Mouse (Mus musculus): ENCODE results near the gene Slc26a8. TPM values are rescaled to one million over a fixed set of nuclear protein-coding genes. Genes with fewer than 3 reads are reported as not detected.
"Not testable (repeated sequence)": the region's sequence is repeated elsewhere in the genome, so short reads cannot be mapped to it uniquely, and the experiment has no call there.

Gene Slc26a8
- 1 to 10 TPM; 5.4 to 6.4 TPM for total RNA-seq (2021)
- long read RNA-seq, partial matches to known transcripts: 0 of 2 reads
- long read RNA-seq, other reads (novel, unspliced or antisense): 2 of 2 reads

DNA sequence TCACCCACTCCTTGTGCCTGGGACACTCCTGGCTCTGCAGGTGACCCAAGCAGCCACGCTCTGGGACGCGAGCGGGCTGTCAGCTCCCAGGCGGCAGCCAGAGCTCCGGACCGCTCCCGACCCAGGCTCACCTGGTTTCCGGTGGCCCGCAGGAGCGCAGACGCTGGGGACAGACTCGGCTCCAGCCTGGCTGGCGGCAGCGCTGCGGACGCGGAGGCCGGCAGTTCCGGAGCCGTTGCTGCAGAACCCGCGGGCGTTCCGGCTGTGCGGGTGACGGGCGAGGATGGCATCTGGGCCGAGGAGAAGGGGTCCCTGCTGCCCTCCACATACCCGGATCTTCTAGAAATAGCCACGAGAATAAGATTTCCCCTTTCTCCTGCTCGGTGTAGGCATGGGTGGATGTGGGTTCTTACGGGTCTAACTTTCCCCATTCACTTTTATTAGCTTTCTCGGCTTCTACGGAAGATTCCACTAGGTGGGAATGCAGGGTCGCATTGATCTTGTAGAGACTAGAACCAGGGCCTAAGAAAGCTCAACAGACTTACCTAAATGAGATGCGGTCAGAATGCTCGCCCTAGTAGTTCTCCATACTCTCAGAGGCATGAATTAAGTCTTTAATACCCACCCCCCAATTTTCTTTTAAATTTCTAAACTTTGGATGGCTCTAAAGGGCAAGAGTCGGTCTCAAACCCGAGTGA is at the start of gene Slc26a8:
Slc26a8 (minus strand) TSS at position 648 of the 698 bp plus-strand sequence.
- no peak for DNase-seq (ENCODE audit: low spot score in 2 of 2)

DNA sequence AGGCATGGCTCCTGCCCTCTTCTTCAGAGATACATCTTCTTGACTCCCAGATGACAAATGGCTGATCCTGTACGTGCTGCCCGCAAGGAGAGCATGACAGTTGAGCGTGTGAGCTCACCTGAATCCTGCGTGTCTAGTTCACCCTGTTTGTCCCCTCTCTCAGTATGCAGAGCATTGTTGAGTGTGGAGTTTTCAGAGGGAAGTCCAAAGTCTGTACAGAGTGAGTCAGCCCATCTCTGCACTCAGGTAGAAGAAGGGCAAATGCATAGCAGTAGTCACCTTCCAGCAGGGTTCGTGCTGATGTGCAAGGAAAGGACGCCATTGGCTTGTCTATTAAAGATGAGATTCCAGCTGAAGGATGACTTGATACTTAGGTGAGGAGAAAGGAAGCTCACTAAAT is 49.2 kb upstream of the Slc26a8 start:
- no peak for DNase-seq (ENCODE audit: low spot score in 2 of 2)

DNA sequence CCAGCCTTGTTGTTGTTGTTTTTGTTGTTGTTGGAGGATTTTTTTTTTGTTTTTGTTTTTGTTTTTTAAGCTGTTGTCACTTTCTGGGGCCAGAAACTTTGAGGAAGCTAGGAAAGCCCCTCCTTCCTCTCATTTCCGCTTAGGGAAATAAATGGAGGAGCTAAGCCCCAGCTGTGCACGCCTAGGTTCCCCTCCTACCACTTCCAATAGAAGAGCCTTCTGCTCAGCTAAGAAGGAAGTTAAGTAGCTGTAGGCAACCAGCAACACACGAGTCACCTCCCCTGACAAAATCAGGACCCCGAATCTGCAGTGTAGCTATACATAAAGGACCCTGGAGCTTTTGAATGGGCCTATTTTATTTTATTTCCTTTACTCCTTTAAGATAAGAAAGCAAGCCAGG is 47.9 kb upstream of the Slc26a8 start:
- no peak for DNase-seq (ENCODE audit: low spot score in 2 of 2)

DNA sequence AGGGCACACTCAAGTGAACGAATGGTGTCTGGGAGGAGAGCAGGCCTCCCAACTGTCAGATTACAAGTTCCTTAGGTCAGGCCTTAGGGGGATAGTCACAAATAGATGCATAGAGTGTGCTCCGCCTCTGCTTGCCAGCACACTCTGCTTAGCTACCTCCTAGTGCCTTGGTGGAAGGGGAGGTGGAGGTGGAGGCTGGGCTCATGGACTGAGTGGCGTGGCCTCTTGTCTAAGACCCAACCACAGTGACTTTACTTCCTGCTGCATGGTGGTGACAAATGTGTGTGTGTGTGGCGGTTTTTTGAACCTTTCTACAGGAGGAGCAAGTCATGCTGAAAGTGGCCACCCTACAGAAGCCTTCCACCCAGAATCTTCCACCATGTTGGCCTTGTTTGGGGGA is 46.5 kb upstream of the Slc26a8 start:
- no peak for DNase-seq (ENCODE audit: low spot score in 2 of 2)

DNA sequence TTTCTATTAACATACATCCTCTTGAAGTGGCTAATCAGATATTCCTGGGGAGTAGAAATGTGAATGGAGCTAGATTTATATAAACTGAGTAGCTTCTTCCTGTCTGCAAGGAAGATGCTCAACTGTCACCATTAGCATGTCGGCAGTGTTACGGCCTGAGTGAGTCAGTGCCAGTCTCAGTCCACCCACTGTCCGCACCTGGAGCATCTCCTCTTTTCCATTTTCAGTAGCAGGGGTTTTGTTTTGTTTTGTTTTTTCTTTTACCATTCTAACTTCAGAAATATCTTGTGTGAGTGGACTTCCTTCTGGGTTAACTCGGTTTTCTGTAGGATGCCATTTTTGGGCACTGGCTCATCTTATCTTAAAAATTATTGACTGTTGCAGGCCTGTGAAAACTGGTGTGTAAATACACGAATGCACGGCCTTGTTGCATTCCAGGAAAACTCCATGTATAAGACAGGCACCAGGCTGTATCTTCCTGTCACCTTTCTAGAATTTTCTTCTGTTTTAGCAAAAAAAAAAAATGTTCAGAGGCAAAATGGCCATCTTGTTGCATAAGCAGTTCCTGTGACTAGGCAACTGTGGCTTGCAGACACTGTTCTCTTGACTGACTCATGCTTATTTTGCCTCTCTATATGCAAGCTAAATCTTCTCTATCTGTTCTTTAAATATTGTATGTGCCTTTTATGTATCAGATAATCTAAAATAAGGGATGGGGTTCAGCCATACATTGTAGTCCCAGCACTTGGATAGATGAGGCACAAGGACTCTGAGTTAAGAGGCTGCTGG is 45.5 kb upstream of the Slc26a8 start:
- peak in 1 of 2 experiments; percentile 31 for DNase-seq (ENCODE audit: low spot score in 2 of 2)

DNA sequence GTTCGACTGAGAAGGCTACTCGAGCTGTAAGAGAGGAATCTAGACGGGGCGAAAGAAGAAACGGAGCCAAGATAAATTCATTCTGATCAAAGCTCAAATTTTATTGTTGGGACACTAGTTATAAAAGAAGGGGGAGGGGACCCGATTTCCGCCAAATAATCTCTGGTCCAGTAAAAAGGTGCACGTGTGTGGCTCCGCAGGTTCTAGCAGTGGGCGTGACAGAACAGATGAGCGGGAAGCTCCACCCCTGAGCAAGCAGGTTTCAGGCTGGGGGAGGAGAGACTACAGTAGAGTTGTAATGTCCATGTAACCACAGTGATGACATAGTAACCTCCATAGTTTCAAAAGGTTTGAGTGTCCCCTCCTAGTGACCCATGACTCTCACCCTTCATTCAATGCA is 37.5 kb upstream of the Slc26a8 start:
- not testable (repeated sequence) for DNase-seq (ENCODE audit: low spot score in 2 of 2)

DNA sequence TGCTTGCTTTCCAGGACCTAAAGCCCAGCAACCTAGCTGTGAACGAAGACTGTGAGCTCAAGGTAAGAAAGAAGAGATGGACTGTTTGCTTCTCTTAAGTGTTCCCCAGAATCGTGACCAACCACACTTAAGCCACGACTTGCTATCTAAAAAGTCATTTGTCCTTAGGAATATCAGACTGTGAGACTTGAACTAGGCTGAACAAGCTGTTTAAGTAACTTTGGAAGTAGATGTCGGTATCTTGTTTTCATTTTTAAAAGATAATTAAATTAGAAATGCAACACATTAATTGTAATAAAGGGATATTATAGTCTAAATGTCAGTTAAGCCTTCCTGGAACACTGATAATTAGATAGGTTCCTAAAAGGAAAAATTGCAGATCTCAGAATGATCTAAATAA is 35.8 kb upstream of the Slc26a8 start, which contains the start of gene AC170998.1:
AC170998.1 (plus strand) TSS at position 301 of the 400 bp plus-strand sequence.
- no peak for DNase-seq (ENCODE audit: low spot score in 2 of 2)

DNA sequence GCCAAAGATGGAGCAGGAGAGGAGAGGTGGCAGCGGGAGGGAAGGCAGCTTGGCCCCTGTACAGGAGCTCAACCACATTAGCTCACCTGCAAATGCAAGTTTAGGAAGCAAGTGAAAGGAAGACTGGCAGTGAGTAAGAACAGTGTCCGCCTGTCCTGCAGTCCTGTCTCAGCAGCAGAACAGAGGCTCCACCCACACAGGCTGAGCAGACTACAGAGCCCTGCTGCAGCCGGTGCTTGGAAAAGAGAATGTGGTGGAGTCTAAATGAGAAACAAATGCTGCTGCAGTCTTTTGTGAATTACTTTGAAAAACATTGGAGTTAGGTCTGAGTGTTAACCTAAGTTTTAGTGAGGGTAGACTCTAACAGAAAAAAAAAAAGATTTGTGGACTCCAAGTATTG is 27.5 kb upstream of the Slc26a8 start:
- DNase-seq (ENCODE audit: low spot score in 2 of 2): peak in 1 of 2 experiments; percentile 38

DNA sequence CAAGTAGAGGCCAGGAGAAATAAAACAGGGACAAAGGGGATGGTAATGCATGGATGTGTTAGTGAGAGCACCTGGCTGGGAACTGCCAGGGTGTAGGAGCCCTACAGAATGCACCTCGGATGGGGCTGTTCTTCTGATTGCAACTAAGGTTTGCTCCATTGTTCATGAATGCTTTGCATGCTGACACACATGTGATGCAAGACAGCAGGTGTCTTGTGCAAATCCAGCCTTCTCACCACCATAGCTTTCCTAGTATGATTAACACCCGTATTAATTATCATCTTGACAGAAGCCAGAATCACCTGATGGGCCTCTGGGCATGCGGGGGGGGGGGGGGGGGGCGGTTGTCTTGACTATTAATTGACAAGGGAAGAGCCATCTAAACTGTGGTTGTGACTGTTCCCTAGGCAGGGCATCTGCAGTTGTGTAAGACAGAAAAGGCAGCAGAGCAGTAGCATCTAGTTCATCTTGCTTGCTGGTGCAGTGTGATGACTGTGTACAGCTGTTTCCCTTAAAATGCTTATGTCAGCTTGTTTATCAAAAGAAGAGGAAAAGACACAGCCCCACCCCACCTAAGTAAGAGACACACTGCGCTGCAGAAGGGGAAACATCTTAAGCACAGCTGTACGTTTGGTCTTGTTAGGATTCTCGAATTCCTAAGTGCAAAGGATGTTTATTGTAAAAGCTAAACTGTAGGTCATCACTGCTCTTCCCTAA is 26.0 kb upstream of the Slc26a8 start:
- no peak for DNase-seq (ENCODE audit: low spot score in 2 of 2)

DNA sequence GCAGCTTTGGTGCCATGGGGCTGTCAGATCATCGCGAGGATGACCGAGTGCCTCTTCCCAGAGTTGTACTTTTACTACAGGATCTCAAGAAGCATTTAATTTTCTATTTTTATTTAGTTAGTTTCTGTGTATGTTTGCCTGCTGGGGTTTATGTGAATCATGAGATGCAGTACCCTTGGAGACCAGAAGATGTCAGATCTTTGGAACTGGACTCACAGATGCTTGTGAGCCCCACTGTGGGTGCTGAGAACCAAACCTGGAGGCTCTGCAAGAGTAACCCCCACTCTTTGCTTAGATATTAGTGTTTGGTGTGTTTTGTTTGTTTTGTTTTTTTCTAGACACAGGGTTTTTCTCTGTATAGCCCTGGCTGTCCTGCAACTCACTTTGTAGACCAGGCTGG is 24.0 kb upstream of the Slc26a8 start:
- DNase-seq (ENCODE audit: low spot score in 2 of 2): no peak

DNA sequence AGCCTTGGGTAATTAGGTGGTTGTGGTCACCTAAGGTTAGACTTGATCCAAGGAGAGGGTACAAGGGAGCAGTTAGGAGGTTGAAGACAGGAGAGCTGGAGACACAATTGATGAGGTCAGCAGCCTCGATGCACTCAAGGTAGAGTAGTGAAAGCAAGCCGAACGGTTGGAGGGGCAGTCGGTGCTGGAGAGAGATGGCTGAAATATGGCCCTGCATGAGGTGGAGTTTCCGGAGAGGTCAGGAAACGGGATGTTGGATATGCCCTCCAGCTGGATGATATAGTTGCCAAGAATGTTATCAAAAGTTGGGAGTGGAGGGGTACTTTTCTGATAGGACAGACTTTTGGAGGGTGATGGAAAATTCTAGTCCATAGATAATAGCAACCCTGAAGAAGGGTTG is 22.3 kb upstream of the Slc26a8 start:
- DNase-seq (ENCODE audit: low spot score in 2 of 2): no peak

DNA sequence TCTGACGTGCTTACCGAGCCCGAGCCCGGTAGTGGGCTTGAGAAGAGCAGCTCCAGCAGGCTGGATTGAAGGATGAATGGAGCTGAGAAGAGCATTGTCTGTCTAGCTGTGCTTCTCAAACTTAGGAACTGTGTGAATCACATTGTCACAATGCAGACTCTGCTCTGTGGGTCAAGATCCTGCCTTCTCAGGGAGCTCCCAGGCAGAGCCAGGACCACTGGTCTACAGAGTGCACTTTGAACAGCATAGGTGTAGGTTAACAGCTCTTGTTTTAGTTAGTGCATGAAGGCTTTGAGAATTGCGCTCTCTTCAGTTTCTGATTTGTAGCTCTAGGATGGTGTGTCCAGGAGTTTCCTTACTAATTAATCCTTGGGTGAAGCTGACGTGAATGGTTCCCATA is 21.2 kb upstream of the Slc26a8 start:
- DNase-seq (ENCODE audit: low spot score in 2 of 2): no peak

DNA sequence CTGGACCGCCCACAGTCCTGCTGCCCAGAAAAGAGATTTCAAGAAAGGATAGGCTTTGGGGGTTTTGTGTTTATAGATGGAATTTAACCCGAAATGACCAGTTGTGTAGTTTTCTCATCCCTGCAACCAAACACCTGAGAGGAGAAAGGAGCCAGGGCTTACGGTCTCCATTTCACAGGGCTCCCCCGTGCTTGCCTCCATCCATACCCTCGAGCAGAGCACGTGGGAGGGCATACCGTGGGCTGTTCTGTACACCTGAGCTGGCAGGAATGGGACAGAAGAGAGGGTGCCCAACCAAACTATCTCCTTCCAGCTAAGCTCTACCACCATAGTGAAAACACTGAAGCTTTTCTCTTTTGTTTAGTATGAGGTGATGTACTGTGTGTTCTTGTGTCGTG is 20.3 kb upstream of the Slc26a8 start:
- DNase-seq (ENCODE audit: low spot score in 2 of 2): no peak

DNA sequence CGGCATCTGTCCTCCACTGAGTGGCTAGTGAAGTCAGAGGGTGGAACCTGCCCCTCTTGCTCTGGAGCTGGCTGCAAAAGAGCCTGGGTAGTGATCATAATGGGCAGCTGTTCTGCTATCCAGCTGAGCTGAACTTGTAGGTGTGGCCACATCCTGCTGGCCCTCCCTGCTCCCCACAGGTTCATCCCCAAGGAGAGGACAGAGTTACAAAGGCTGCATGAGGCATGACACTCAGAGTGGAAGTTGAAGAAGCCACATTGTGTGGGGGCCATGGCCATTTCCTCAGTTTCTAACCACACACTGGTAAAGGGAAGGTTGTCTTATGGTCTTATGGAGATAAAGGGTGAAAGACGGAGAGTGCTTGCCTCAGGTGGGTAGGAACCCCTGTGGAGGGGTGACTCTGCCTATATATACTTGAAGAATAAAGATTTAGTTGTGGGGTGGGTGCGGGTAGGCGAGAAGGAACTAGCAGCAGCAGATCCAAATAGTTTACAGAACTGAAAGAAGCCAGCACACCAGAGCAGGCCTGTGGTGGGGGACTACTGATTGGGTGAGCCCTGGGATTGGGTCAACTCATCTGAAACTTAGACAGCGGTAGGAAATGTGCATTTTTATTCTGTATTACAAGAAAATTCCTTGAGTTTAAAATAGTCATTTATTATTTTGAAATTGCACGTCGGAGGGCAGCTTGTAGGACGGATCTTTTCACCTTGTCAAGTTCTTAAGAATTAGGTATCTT is 19.7 kb upstream of the Slc26a8 start:
- no peak for DNase-seq (ENCODE audit: low spot score in 2 of 2)

DNA sequence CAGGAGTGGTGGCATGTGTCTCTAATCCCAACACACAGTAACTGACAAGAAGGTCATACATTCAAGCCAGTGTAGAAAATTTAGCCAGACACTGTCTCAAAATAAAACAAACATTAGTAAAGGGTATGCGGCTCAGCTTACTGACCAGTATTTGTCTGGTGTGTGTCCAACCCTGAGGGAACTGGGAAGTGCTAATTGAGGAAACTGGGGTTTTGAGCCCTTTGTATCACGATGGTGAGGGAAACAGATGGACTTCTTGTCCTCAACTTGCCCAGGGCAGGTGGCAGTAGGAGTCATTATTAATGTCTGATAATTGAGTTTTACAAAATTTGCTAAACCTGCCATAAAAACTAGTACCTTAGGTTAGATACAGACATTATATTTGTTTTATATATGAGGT is 19.0 kb upstream of the Slc26a8 start:
- DNase-seq (ENCODE audit: low spot score in 2 of 2): no peak

DNA sequence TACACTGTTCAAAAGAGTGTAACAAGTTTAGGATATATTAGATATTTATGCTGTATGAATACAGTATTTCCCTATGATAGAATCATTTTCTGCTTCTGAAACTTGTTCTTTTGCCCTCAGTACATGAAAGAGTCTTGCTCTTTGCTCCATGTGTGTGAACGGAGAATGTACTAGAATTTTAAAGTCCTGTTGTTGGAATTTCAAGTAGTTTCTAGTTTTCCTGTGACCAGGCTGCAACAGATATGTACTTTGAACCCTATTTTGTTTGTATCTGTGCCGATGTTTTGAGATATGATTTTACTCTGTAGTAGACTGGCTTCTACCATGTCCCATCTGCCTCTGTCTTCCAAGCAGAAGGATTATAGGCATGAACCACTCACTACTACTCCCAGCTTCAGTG is 17.8 kb upstream of the Slc26a8 start:
- no peak for DNase-seq (ENCODE audit: low spot score in 2 of 2)

DNA sequence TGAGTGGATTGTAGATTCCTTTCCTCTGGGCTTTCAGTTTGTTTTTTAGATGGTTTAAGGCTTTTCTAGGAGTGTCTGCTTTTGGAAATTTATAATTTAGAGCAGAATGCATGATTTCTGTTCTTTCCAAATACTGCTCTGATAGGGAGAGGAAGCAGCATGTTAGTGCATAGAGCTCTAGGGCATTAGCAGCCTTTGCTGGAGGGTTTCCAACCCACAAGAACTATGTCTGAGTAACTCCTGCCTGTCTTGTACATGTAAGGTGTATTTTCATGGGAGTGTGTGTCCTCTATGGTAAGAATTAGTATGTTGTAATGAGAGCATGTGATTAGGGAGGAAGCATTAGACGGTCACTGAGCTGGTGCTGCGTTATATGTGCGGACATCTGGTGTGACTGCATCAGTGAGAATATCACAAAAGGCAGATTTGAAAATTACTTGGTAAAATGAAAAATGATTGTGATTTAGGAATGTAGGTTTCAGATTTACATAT is 17.1 kb upstream of the Slc26a8 start:
- no peak for DNase-seq (ENCODE audit: low spot score in 2 of 2)

DNA sequence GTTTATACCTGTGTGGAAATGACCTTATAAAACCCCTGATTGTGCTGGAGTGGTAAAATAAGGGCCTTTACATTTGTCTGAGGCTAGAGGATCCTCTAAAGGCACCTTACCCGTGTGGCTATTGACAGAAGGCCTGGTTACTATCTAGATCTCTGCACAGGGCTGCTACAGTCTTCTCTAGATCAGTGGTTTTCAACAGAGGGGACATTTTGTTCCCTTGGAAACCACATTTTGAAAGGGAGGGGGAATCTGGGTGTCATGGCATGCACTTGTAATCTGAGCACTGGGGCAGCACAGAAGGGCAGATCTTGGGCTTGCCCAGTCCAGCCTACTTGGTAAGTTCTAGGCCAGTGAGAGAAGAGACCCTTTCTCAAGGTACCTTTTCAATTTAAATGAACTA is 16.7 kb upstream of the Slc26a8 start:
- DNase-seq (ENCODE audit: low spot score in 2 of 2): no peak

DNA sequence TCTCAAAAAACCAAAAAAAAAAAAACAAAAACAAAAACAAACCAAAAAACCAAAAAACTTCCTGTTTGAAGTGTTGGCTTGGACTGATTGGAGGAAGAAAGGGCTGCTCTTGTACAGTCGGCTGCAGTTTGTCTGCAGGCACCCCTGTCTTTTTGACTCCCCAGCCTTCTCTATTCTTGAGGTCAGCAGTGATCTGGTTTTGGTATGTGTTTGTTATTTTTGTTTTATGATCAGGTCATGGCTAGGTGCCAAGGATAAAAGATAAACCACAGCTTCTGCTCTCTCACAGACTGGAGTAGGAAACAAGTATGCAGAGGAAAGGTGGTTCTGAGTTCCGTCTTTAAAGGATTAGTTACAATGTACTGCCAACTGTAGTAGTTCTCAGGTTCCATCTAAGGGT is 12.6 kb upstream of the Slc26a8 start:
- DNase-seq (ENCODE audit: low spot score in 2 of 2): no peak

DNA sequence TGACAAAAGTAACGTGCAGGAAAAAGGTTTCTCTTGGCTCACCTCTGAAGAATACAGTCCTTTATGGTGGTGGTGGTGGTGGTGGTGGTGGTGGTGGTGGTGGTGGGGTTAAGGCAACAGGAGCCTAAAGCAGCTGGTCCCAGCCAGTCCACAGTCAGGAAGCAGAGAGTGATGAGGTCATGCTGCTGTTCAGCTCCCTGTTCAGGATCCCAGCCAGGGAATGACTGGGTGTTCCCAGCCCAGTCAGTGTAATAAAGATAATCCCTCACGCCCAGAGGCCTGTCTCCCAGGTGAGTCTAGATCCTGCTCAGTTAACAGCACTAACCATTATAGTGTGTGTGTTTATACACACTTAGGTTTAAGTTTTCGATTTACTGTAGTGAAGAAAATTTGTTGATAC is 11.7 kb upstream of the Slc26a8 start:
- no peak for DNase-seq (ENCODE audit: low spot score in 2 of 2)

DNA sequence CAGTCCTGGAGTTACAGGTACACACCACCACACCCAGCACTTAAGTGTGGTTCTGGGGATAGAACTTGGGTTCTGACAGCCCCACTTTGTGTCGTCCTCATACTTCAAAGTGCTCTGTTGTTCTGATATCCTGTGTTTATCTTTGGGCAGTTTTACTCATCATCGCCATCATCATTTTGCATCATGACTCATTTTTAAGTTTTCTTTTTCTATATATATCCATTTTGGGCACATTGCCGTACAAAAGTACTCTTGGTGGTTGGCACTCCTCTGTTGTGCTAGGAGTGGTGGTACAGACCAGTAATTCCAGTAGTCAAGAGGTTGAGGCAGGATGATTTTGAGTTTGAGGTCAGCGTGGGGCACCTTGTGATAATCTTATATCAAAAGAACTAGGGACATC is 11.1 kb upstream of the Slc26a8 start:
- DNase-seq (ENCODE audit: low spot score in 2 of 2): no peak
